Mouse (Mus musculus): Measurements from ENCODE around the gene Rpusd3.

The Rpusd3 gene

DNA sequence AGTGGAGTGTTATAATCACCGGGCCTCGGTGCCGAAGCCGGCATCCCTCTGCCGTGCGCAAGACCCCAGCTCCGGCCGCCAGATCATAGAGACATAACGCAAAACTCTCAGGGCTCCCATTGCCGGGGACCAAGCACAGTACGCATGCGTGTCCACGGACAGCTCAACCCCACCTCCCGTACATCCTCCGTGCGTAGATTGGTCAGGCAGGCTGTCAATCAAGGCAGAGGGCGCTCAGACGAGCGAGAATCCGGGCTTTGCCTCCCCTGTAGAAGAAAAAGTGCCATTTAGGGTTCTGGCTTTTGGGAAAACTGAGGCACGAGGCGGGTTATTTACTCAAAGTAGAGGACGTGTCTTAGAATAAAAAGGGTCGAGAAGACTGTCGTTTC is at the start of gene Rpusd3:
TSS of gene Rpusd3 (minus strand) at position 142 of the 389 bp plus-strand sequence.
- peak; percentile 98 for DNase-seq

- no peak for DNase-seq
Measured at GRCm38 (mm10) chr6:113468512-113468911, 49.4 kb upstream of the Rpusd3 start.

DNA sequence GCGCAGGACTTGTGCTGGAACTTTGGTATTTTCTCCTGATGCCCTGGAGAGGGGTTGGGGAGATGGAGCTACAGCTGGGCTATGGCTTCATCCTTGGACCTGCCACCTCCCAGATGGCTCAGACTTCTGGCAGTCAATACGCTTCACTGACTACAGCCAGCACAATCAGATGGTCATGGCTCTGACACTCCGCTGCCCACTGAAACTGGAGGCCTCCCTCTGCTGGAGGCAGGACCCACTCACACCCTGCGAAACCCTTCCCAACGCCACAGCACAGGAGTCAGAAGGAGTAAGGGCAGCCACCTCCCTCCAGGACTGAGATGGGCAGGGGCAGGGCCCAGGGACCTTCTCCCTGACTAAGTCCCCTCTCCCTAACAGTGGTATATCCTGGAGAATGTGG is 46.5 kb upstream of the Rpusd3 start:
- DNase-seq = no peak

DNA sequence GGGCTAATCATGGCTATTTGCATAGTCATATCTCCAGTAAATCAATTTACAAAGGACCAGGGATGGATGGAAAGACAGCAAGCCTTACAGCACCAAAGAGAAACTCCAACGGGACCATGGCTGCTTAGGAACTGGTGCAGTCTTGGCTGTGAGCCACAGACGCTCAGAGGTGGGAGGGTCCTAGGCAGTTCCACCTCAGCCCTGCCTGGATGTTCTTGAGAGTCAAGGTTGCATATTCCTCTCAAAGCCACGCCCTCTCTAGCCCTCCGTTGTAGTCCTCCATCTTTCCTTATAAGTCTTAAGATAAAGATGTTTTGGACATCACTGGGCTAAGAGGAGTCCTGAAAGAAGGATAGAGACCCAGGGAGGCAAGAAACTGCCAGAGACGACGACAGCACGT is 44.9 kb upstream of the Rpusd3 start:
- DNase-seq = no peak

GRCm38 (mm10) chr6:113458635-113459034 is 39.5 kb upstream of the Rpusd3 start:
- peak; percentile 81 for DNase-seq

GRCm38 (mm10) chr6:113457952-113458534 is 38.9 kb upstream of the Rpusd3 start, which contains the start of gene Il17re:
Gene Il17re (plus strand): TSS chr6:113458484.
- DNase-seq = no peak

DNA sequence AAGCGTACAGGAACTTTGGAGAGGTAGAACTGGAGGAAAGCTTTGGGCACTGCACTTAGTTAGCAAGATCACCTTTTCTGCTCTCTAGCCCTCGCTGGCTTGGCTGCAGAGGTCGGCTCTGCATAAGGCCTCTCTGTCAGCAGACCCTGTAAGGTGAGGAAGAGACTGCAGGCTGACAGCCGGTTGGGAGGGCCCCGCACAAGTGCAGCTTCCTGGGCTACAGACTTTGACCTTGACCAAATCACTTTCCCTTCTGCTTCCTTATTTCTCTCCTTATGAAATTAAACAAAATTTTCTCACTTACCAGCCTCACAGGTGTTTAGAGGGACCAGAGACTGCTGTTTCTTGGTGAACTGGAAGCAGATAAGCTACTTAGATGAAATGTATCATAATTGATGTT is 35.9 kb upstream of the Rpusd3 start:
- DNase-seq = no peak

- DNase-seq = no peak
Measured at GRCm38 (mm10) chr6:113451839-113452238, 32.7 kb upstream of the Rpusd3 start.

DNA sequence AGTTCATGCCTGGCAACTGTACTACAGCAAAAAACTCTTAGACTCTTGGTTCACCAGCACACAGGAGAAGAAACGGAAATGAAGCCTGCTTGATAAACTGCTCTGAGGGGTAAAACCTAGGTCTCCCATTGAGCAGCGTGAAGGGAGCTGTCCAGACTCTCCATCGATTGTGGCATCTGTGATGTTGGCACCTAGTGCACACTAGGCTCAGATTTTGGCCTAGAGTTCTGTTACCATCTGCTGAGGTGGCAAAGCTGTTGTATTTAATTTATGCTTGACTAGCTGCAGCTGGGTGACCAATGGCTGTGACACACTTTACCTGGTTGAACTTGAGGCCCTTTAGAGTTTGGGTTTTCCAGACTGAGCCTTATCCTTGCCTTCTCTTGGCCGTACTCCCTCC is 28.5 kb upstream of the Rpusd3 start:
- DNase-seq = no peak

GRCm38 (mm10) chr6:113444207-113444965 is 25.2 kb upstream of the Rpusd3 start:
- DNase-seq = no peak

GRCm38 (mm10) chr6:113443091-113443490 is 24.0 kb upstream of the Rpusd3 start:
- DNase-seq = no peak

DNA sequence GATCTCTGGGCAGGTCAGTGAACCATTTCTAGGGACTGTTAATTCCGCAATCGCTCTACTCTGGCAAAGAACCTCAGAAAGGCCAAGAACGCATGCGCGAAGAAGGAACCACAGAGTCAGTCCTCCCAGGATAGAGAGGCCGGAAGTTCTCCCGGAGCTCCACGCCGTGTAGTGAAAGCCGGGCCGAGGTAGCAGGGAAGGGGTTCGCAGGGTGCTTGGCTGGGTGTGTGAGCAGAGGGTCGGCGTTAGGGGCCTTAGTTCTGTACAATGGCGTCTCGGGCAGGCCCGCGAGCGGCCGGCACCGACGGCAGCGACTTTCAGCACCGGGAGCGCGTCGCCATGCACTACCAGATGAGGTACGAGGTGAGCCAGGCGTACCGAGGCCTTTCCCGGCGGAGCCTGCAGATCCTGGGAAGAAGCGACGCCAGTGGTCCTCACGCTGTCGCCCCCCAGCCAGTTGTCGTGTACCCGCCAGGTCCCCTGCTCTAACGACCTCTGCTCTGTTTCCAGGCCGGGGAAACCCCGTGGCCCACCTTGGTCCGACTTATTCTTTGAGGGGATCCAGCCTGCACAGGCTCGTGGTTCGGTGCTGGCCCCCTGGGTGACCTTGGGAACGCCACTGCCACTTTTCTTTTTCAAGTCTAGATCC is 23.4 kb upstream of the Rpusd3 start, which contains the start of gene Jagn1:
TSS of gene Jagn1 (plus strand) at position 128 of the 649 bp plus-strand sequence.
- peak; percentile 96 for DNase-seq

- DNase-seq = no peak
Measured at GRCm38 (mm10) chr6:113442087-113442441, 22.9 kb upstream of the Rpusd3 start.

- peak; percentile 93 for DNase-seq
Measured at GRCm38 (mm10) chr6:113441147-113441680, 22.1 kb upstream of the Rpusd3 start.

DNA sequence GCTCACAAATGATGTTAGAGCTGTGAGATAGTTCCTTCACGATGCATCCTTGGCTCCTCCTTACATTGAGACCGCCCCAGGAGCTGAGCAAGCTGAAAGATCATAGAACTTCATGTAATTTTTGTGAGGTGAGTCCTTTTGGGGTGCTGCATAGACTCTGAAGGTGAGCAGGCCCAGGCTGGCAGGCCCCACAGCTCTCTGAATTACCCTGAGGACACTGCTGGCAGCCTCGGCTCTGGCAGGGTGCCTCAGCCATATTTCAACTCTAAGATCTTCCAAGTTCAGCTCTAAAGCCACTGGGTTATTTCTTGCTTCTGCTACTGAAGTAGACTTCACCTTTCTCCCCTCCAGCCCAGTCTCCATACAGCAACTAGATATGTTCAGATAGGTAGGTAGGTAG is 21.5 kb upstream of the Rpusd3 start:
- DNase-seq = no peak

- peak; percentile 56 for DNase-seq
Measured at GRCm38 (mm10) chr6:113438721-113439430, 19.7 kb upstream of the Rpusd3 start.

- DNase-seq = no peak
Measured at GRCm38 (mm10) chr6:113437135-113437534, 18.0 kb upstream of the Rpusd3 start.

DNA sequence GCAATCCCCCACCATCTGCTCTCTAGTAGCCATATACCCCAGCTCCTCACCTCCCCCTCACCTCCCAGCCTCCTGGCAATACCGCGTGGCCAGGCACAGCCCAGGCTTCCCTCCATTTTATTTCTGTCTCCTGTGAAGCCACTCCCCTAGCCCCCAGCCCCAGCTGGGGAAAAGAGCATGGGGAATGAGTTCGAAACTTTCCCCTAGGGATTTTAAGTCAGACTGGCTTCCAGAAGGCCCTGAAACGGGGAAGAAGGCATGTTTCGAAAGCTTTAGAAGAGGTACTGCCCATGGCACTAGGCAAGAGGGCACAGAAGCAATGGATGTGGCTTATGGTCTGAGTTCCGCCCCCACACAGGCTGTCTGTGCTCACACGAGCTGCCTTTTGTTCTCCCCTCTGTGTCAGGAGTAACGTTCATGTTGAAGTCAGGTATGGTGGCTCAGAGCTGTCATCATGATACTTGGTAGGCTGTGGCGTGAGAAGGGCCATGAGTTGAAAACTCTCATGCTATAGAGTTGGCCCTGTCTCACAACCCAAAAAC is 16.6 kb upstream of the Rpusd3 start, which contains the start of gene Cidec:
TSS of gene Cidec (minus strand) at position 97 of the 542 bp plus-strand sequence.
- DNase-seq = peak; percentile 67

DNA sequence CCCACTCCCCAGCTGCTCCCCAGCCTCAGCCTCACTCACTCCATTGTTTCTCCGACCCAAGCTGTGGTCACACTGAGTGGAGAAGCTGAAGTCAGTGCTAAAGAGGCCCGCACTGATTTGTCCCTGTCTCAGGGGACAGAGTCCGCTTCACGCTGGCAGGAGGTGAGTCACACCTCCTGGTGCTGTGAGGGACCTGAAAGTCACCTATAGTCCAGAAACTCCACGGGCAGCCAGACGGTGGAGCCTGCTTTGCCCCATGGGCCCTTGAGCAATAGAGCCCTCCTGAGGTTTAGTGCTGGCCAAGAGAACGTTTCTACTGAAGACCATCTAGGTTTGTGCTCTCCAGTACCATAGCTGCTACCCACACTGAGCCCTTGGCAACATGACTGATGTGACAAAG is 15.6 kb upstream of the Rpusd3 start:
- no peak for DNase-seq

- DNase-seq = no peak
Measured at GRCm38 (mm10) chr6:113433661-113434060, 14.5 kb upstream of the Rpusd3 start.

- no peak for DNase-seq
Measured at GRCm38 (mm10) chr6:113431801-113432200, 12.7 kb upstream of the Rpusd3 start.

GRCm38 (mm10) chr6:113430846-113431245 is 11.7 kb upstream of the Rpusd3 start:
- DNase-seq = no peak

- DNase-seq = no peak
Measured at GRCm38 (mm10) chr6:113429965-113430364, 10.8 kb upstream of the Rpusd3 start.

Data from lung, postnatal 36 days (tissue).